Mouse (Mus musculus) stomach, embryonic 16.5 days (tissue): ENCODE data around the gene Arpc1a. TPM values are rescaled to one million over a fixed set of nuclear protein-coding genes. Genes with fewer than 3 reads are reported as not detected.
"Not testable (repeated sequence)": the region's sequence is repeated elsewhere in the genome, so short reads cannot be mapped to it uniquely, and the experiment has no call there.

Experiments used
- ATAC-seq: fragments of 200-750 bp; cut with Nextera tagmentation; 2 replicates; pipeline ENCODE4 v1.8.0; 2017; ENCODE audit warnings: moderate number of reproducible peaks, moderate TSS enrichment; ENCODE audit not compliant: insufficient read depth, low FRiP score
- H3K27ac ChIP-seq: fragments of 300-500 bp; sonication (generic); 2 replicates; pipeline ENCODE4 v1.5.1; 2014; ENCODE audit warnings: low read length
- H3K27me3 ChIP-seq: fragments of 300-500 bp; sonication (generic); 2 replicates; pipeline ENCODE4 v1.6.1; 2014; ENCODE audit warnings: low read length, control low read depth, mixed read lengths; ENCODE audit not compliant: control insufficient read depth, insufficient read depth
- H3K36me3 ChIP-seq: fragments of 300-500 bp; sonication (generic); 2 replicates; pipeline ENCODE4 v1.6.1; 2014; ENCODE audit warnings: low read length; ENCODE audit not compliant: control insufficient read depth, insufficient read depth
- H3K4me1 ChIP-seq: fragments of 300-500 bp; sonication (generic); 2 replicates; pipeline ENCODE4 v1.6.1; 2014; ENCODE audit warnings: low read length, control low read depth, mixed read lengths; ENCODE audit not compliant: control insufficient read depth, insufficient read depth
- H3K4me2 ChIP-seq: fragments of 300-500 bp; sonication (generic); 2 replicates; pipeline ENCODE4 v1.6.1; 2014; ENCODE audit warnings: low read depth, low read length, mixed read lengths
- H3K4me3 ChIP-seq: fragments of 300-500 bp; sonication (generic); replicated peaks from 2 replicates; pipeline ENCODE4 v1.5.1; 2014; ENCODE audit warnings: mild to moderate bottlenecking, low read length
- H3K9ac ChIP-seq: fragments of 300-500 bp; sonication (generic); 2 replicates; pipeline ENCODE4 v1.6.1; 2014; ENCODE audit warnings: low read length
- H3K9me3 ChIP-seq: fragments of 300-500 bp; sonication (generic); replicated peaks from 2 replicates; pipeline ENCODE4 v1.6.1; 2016; ENCODE audit warnings: low read length, control low read depth; ENCODE audit not compliant: control insufficient read depth
- WGBS: fragments of 180-500 bp; shearing (Covaris S2); extraction: QIAGEN DNeasy Blood & Tissue Kit; methylation state at CpG from one replicate; pipeline ENCODE4 v1.1.7; 2014; 5-methylcytosine and 5-hydroxymethylcytosine counted together
- polyA plus RNA-seq: library from polyadenylated mRNA; unstranded; fragments of >200 nt; fragmentation: Nextera tagmentation; extraction: Ambion mirVana; gene quantifications from 2 replicates; pipeline ENCODE4 v1.2.1, GENCODE M21; 2015

Arpc1a gene
- polyA plus RNA-seq: 148 and 155 TPM in 2 replicates

DNA sequence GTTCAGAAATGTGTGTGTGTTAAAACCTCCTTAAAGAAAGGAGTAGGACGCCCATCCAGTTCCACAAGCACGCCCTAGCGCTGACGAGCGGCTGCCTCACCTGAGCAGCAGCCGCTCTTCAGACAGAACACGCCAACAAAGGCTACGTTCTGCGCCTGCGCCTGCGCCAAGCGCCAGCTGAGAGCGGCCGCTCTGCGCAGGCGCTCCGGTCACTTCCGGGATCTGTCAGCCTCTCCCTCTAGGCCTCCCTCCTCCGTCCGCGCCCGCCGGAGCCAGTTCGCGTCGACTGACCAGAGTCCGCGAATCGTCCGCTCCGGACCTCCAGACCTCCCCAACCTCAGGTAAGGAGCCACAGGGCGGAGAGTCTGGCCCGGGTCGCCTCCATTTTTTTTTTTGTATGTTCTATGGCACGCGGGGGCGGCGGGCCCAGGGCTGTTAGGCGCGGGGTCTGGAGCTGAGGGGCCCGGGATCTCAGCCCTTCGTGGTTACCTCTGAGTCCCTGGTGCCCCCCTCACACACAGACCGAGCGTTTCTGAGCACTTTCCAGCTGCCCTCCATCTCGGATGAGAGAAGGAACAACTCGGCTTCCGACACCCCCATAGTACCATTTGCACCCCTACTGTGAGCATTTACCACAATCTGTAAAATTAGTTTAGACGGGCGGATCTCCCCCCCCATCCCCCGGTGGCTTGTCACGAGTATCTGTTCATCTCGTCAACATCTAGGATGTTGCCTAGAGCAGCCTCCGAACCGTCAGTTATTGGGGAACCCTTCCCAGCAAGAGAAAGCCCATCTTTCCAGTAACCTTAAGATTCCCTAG, at the start of gene Arpc1a, which contains the start of gene Kpna7:
TSS of gene Arpc1a (plus strand) at position 199 of the 820 bp plus-strand sequence.
TSS of gene Kpna7 (minus strand) at position 399 of the 820 bp plus-strand sequence.
- WGBS: under 1% methylated on average over 54 of the region's 54 CpGs

DNA sequence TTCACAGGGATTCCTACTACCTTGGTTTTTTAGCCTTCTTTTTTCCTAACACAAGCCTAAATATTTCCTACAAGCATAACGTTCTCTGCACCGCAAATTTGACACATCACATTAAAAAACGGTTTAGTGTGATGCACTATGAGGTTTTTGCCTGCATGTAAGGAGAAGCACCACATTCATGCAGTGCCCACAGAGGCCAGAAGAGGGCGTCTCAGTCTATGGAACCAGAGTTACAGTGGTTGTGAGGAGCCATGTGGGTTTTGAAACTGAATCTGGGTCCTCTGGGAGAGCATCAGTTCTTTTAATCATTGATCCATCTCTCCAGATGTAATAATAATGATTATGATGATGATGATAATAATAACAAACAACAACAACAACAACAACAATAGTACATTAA, 42.0 kb upstream of the Arpc1a start:
- ATAC-seq: no peak
- 41% methylated on average over 4 of the region's 4 CpGs for WGBS
- no peak overlapping the region for H3K4me3 ChIP-seq
- no peak overlapping the region for H3K9ac ChIP-seq
- H3K4me1 ChIP-seq: no peaks in the 10 kb centered on the region
- no peaks in the 10 kb centered on the region for H3K36me3 ChIP-seq
- H3K27ac ChIP-seq: no peak overlapping the region
- H3K27me3 ChIP-seq: no peaks in the 10 kb centered on the region
- no peak overlapping the region for H3K4me2 ChIP-seq
- H3K9me3 ChIP-seq: no peaks in the 10 kb centered on the region

More for the DNA sequence above, at the start of gene Arpc1a, which contains the start of gene Kpna7:
- H3K27me3 ChIP-seq: no peaks in the 10 kb centered on the region
- H3K27ac ChIP-seq: peak within 1 kb of the TSS; percentile 81
- H3K4me1 ChIP-seq: peaks cover 6% of the 10 kb centered on the region
- H3K36me3 ChIP-seq: peaks cover 3% of the 10 kb centered on the region; the same call in 1 of the 2 replicates
- H3K9me3 ChIP-seq: no peaks in the 10 kb centered on the region
- peak within 1 kb of the TSS; percentile 97 for H3K4me2 ChIP-seq
- peak within 1 kb of the TSS; percentile 92 for H3K4me3 ChIP-seq
- peak; percentile 99 for ATAC-seq
- peak within 1 kb of the TSS; percentile 97 for H3K9ac ChIP-seq

DNA sequence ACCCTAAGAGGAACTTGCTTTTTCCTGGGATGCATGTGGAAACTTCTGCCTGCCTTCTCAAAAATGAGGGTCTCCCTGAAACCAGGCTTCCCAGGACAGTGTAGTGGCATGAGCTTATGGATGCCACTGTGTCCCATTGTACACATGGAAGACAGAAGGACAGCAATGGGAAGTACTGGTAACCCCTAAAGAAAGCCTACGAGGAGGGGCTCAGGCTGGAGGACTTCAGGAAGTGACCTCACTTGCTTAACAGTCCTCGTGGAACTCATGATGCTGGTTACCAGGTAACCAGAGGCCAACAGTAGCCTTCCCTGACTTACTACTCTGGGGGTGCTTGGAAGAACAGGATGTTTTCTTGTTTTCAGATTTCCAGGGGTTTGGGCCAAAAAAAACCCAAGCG, 40.9 kb upstream of the Arpc1a start, which contains the start of gene 1700018F24Rik:
TSS of gene 1700018F24Rik (plus strand) at position 301 of the 400 bp plus-strand sequence.
- H3K9me3 ChIP-seq, H3K4me3 ChIP-seq, H3K36me3 ChIP-seq, H3K27ac ChIP-seq, H3K9ac ChIP-seq, ATAC-seq, H3K4me2 ChIP-seq, H3K4me1 ChIP-seq, H3K27me3 ChIP-seq: not testable (repeated sequence)
- WGBS: 63% methylated on average over 3 of the region's 3 CpGs

DNA sequence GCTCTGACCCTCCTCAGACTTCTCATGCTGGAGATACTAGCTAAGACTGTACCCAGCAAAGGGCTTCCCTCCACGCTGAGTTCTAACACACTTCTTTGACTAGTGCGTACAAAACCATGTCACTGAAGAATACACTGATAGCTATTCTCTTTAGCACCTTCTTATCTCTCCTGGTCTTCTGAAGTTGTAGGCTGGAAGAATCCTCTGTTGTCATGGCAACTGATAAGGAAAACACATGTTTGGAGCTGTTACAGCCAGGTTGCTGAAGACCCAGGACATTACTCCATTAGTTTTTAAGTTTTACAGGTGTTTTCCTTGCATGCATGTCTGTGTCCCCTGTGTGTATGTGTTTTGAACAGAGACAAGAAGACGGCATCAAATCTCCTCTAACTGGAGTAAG, 29.4 kb upstream of the Arpc1a start:
- H3K4me3 ChIP-seq, H3K9me3 ChIP-seq, H3K9ac ChIP-seq, H3K27me3 ChIP-seq, H3K4me1 ChIP-seq, H3K4me2 ChIP-seq, H3K27ac ChIP-seq, ATAC-seq, H3K36me3 ChIP-seq: not testable (repeated sequence)
- WGBS: 53% methylated on average over 3 of the region's 3 CpGs

DNA sequence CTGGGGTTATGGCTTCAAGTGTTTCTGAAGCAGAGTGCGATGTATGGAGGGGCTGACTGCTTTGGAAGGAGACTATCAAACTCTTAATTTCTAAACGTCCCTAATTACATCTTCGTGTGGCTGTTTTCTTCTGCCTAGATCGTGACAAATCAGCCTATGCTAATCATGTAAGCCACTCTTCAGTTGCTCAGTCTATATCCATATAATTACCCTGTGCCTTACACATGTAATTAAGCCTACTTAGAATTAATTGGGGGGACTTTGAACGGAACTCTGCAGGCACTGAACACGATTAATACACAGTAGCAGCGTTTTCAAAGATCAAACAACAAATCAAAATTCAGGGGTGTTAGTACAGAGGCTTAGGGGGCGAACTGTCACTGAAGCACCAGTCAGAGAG, 25.7 kb upstream of the Arpc1a start:
- Histone ChIP-seq H3K4me3 (no peak overlapping the region), H3K36me3 (no peaks in the 10 kb centered on the region), H3K4me2 (no peak overlapping the region), H3K27ac (no peak overlapping the region), H3K4me1 (no peaks in the 10 kb centered on the region), H3K9me3 (no peaks in the 10 kb centered on the region), H3K27me3 (no peaks in the 10 kb centered on the region), H3K9ac (no peak overlapping the region)
- no peak for ATAC-seq
- 87% methylated on average over 8 of the region's 8 CpGs for WGBS

DNA sequence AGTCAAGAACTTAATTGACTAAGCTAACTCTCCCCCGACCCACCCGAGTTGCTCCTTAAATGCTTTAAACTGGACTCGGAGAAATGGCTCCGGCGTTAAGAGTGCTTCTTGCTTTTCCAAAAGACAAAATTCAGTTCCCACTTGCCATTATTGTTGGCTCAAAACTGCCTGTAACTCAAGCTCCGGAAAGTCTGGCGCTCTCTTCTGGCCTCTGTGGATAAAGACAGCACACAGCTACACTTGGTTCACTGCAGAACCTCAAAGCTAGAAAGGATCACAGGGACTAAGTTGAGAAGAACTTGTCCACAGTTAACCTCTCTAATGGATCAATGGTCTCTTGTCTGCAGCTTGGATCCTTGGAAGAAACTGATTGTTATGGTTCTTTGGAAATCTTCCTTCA, 24.9 kb upstream of the Arpc1a start:
- H3K9ac ChIP-seq: no peak overlapping the region
- ATAC-seq: no peak
- WGBS: 89% methylated on average over 7 of the region's 7 CpGs

DNA sequence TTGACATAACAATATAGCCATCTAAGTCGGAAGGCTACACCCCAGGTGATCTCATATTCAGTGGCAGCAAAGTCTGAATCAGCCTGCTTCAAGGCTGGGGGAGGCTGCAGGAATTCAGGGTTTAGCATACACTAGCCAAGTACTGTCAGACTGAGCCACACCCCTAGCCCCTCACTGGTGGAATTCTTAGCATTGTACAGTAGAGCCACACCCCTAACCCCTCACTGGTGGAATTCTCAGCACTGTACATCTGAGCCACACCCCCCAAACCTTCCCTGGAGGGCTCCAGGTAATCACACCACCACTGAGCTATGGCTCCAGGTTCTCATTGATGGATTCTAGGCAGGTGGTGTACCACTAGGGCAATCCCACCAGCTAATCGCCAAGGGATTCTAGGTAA, 24.1 kb upstream of the Arpc1a start:
- Histone ChIP-seq H3K27me3 (no peaks in the 10 kb centered on the region), H3K9ac (no peak overlapping the region), H3K4me1 (no peaks in the 10 kb centered on the region), H3K36me3 (no peaks in the 10 kb centered on the region), H3K4me3 (no peak overlapping the region), H3K9me3 (no peaks in the 10 kb centered on the region), H3K27ac (no peak overlapping the region), H3K4me2 (no peak overlapping the region)
- 63% methylated on average over 2 of the region's 2 CpGs for WGBS
- no peak for ATAC-seq

More for the DNA sequence above, 24.9 kb upstream of the Arpc1a start:
- no peaks in the 10 kb centered on the region for H3K4me1 ChIP-seq
- H3K4me3 ChIP-seq: no peak overlapping the region
- no peak overlapping the region for H3K4me2 ChIP-seq
- no peak overlapping the region for H3K27ac ChIP-seq
- H3K36me3 ChIP-seq: no peaks in the 10 kb centered on the region
- no peaks in the 10 kb centered on the region for H3K9me3 ChIP-seq
- H3K27me3 ChIP-seq: no peaks in the 10 kb centered on the region

DNA sequence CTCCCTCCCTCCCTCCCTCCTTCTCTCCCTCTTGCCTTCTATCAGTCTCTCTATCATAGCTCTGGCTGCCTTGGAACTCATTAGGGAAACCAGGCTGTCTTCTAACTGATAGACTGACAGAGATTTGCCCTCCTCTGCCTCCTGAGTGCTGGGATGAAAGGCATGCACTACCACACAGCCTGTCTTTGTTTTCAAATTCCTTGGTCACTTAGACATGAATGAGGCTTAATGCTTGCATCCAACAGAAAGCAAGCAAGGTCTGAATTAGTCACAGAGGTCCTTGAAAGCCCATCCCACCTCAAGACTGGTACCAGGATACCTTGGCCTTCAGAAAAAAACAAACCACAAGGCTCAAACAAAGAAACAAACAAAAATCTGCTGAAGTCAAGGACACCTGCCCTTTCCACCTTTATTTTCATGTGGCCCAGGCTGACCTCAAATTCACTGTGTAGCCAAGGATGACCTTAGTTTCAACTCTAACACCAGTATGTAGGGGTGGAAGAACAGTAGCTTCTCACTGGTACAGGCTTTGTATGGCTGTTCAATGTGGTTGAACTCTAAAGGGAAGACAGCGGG, 18.8 kb upstream of the Arpc1a start:
- Histone ChIP-seq H3K27me3 (no peaks in the 10 kb centered on the region), H3K4me2 (no peak overlapping the region), H3K9ac (no peak overlapping the region), H3K36me3 (no peaks in the 10 kb centered on the region), H3K9me3 (no peaks in the 10 kb centered on the region), H3K4me1 (no peaks in the 10 kb centered on the region), H3K27ac (no peak overlapping the region), H3K4me3 (no peak overlapping the region)
- ATAC-seq: no peak
- 89% methylated on average over 1 of the region's 1 CpGs for WGBS

DNA sequence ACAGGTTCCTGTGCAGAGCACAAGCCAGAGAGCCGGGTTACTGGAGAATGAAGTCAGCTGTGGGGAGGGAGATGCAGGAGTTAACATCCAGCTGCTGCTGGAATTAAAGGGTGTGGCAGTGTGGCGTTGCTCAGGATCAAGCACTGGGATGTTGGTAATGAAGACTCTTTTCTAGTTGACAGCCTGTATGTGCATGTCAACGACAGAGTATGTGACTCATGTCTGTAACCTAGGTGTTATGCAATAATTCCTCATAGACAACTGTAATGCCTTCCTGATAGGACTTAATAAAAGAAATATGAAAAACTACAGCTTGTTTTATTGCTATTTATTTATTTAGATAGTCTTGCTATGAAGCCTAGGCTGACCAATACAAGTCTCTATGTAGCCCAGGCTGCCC, 14.8 kb upstream of the Arpc1a start:
- Histone ChIP-seq H3K4me1 (no peaks in the 10 kb centered on the region), H3K36me3 (no peaks in the 10 kb centered on the region), H3K4me2 (no peak overlapping the region), H3K27me3 (no peaks in the 10 kb centered on the region), H3K27ac (no peak overlapping the region), H3K4me3 (no peak overlapping the region), H3K9me3 (no peaks in the 10 kb centered on the region), H3K9ac (no peak overlapping the region)
- ATAC-seq: no peak
- 34% methylated on average over 3 of the region's 3 CpGs for WGBS
